Mouse (Mus musculus) myocyte (in vitro differentiated cells): ENCODE measurements at regions not wholly inside any gene's neighbourhood (a gene's known extent, or its start where the extent isn't known, plus 50 kb on each side); places are given as distances from the start of the nearest gene placed in this dataset.

ENCODE experiments used
- E2F4 ChIP-seq: IDR thresholded peaks from one replicate; pipeline ENCODE4 v1.6.1; 2011; ENCODE audit warnings: mild to moderate bottlenecking, control low read depth, moderate library complexity; ENCODE audit not compliant: insufficient read depth
- POLR2A ChIP-seq: IDR thresholded peaks from one replicate; pipeline ENCODE4 v1.6.1; 2011; ENCODE audit warnings: low read depth, mild to moderate bottlenecking, control low read depth, moderate library complexity; ENCODE audit not compliant: insufficient read length
- SRF ChIP-seq: IDR thresholded peaks from one replicate; pipeline ENCODE4 v1.6.1; 2011; ENCODE audit warnings: low read depth; ENCODE audit not compliant: control insufficient read depth, insufficient read length

DNA sequence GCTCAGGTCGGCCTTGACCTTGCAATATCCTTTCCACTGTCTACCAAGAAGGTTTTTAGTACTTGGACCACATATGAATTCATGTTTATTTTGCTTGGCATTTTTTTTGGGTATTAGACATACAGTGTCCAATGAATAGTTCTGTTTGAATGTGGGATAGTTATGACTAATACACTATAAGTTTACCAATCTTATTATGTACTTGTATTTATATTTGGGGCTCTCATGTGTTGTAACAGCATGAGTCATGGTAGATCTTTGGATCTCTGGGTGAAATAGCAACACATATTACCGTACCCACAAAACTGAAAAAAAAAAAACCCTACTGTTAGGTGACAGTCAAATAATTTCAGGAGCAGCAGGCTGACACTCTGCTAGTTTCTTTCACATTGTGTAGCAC lies 667.7 kb upstream of the Robo1 start:
- TF ChIP-seq POLR2A = no peak
- TF ChIP-seq E2F4 = no peak
- no peak for TF ChIP-seq SRF
